Mouse (Mus musculus) forebrain, embryonic 11.5 days (tissue): ENCODE measurements around the gene Msrb1. TPM values are rescaled to one million over a fixed set of nuclear protein-coding genes. Genes with fewer than 3 reads are reported as not detected.

Experiments used
- ATAC-seq: fragments of 200-750 bp; cut with Nextera tagmentation; replicated peaks from 2 replicates; pipeline ENCODE4 v1.8.0; 2017; ENCODE audit warnings: moderate TSS enrichment; ENCODE audit not compliant: low FRiP score
- DNase-seq: peaks from one replicate; pipeline ENCODE4 v3.0.0-alpha.2; 2017; ENCODE audit warnings: low spot score
- H3K27ac ChIP-seq: fragments of 300-500 bp; sonication (generic); 2 replicates; pipeline ENCODE4 v1.5.1; 2014; ENCODE audit warnings: low read depth, low read length
- H3K27me3 ChIP-seq: fragments of 300-500 bp; sonication (generic); 2 replicates; pipeline ENCODE4 v1.6.1; 2014; ENCODE audit warnings: mild to moderate bottlenecking, low read length, mixed read lengths; ENCODE audit not compliant: control insufficient read depth, insufficient read depth
- H3K36me3 ChIP-seq: fragments of 300-500 bp; sonication (generic); 2 replicates; pipeline ENCODE4 v1.6.1; 2014; ENCODE audit warnings: mild to moderate bottlenecking, low read length, moderate library complexity, mixed read lengths; ENCODE audit not compliant: control insufficient read depth, insufficient read depth
- H3K4me1 ChIP-seq: fragments of 300-500 bp; sonication (generic); replicated peaks from 2 replicates; pipeline ENCODE4 v1.6.1; 2014; ENCODE audit warnings: low read length, mixed read lengths; ENCODE audit not compliant: control insufficient read depth, insufficient read depth
- H3K4me2 ChIP-seq: fragments of 300-500 bp; sonication (generic); 2 replicates; pipeline ENCODE4 v1.6.1; 2014; ENCODE audit warnings: low read depth, mild to moderate bottlenecking, low read length, moderate library complexity, mixed read lengths; ENCODE audit not compliant: severe bottlenecking
- H3K4me3 ChIP-seq: fragments of 300-500 bp; sonication (generic); 2 replicates; pipeline ENCODE4 v1.5.1; 2014; ENCODE audit warnings: low read depth, low read length
- H3K9ac ChIP-seq: fragments of 300-500 bp; sonication (generic); 2 replicates; pipeline ENCODE4 v1.6.1; 2014; ENCODE audit warnings: low read length
- H3K9me3 ChIP-seq: fragments of 300-500 bp; sonication (generic); 2 replicates; pipeline ENCODE4 v1.6.1; 2016; ENCODE audit warnings: low read length, mixed read lengths; ENCODE audit not compliant: control insufficient read depth
- WGBS: fragments of 180-500 bp; shearing (Covaris S2); extraction: QIAGEN DNeasy Blood & Tissue Kit; methylation state at CpG from one replicate; pipeline ENCODE4 v1.1.7; 2014; 5-methylcytosine and 5-hydroxymethylcytosine counted together
- polyA plus RNA-seq: library from polyadenylated mRNA; unstranded; fragments of >200 nt; fragmentation: Nextera tagmentation; extraction: Ambion mirVana; gene quantifications from 2 replicates; pipeline ENCODE4 v1.2.1, GENCODE M21; 2014

Msrb1 gene
- 21.3 and 21.6 TPM in 2 replicates for polyA plus RNA-seq

- Histone ChIP-seq H3K27ac (no peak within 1 kb of the TSS), H3K36me3 (no peaks in the 10 kb centered on the region), H3K27me3 (no peaks in the 10 kb centered on the region), H3K4me1 (peaks cover 9% of the 10 kb centered on the region; the same call in 1 of the 2 replicates), H3K4me3 (peak within 1 kb of the TSS; percentile 55), H3K9me3 (no peaks in the 10 kb centered on the region), H3K4me2 (peak within 1 kb of the TSS; percentile 81), H3K9ac (peak within 1 kb of the TSS; percentile 61)
- 2% methylated on average over 29 of the region's 29 CpGs for WGBS
- peak; percentile 95 for DNase-seq
- ATAC-seq = peak; percentile 97
Observed at GRCm38 (mm10) chr17:24736330-24737051, at the start of gene Msrb1. Gene Msrb1, plus strand, starts transcription at chr17:24736642.

- peak; percentile 59 for ATAC-seq
Observed at GRCm38 (mm10) chr17:24687146-24687595, 49.3 kb upstream of the Msrb1 start.

GRCm38 (mm10) chr17:24687599-24687998, 48.8 kb upstream of the Msrb1 start:
- no peak overlapping the region for H3K27ac ChIP-seq
- H3K36me3 ChIP-seq = no peaks in the 10 kb centered on the region
- H3K4me2 ChIP-seq = peak overlapping the region; percentile 44
- H3K27me3 ChIP-seq = peaks cover 32% of the 10 kb centered on the region
- no peak for DNase-seq
- no peak for ATAC-seq
- peak overlapping the region; percentile 43; the same call in 1 of the 2 replicates for H3K9ac ChIP-seq
- H3K4me1 ChIP-seq = 0 out of 2 replicates have a peak, but pooled peaks cover 7% of the 10 kb centered on the region
- 21% methylated on average over 23 of the region's 23 CpGs for WGBS
- peak overlapping the region; percentile 22; the same call in 1 of the 2 replicates for H3K4me3 ChIP-seq
- H3K9me3 ChIP-seq = no peaks in the 10 kb centered on the region

More at GRCm38 (mm10) chr17:24687146-24687595, 49.3 kb upstream of the Msrb1 start:
- Histone ChIP-seq H3K27me3 (peaks cover 32% of the 10 kb centered on the region), H3K9ac (peak overlapping the region; percentile 43; the same call in 1 of the 2 replicates), H3K4me1 (0 out of 2 replicates have a peak, but pooled peaks cover 7% of the 10 kb centered on the region), H3K4me2 (peak overlapping the region; percentile 44), H3K27ac (no peak overlapping the region), H3K9me3 (no peaks in the 10 kb centered on the region), H3K36me3 (no peaks in the 10 kb centered on the region), H3K4me3 (peak overlapping the region; percentile 22; the same call in 1 of the 2 replicates)
- 1% methylated on average over 24 of the region's 25 CpGs for WGBS
- DNase-seq = peak; percentile 74

- WGBS = 1% methylated on average over 51 of the region's 55 CpGs
Observed at GRCm38 (mm10) chr17:24689251-24690081, 47.0 kb upstream of the Msrb1 start, which contains the start of gene Syngr3. Gene Syngr3, minus strand, starts transcription at chr17:24689955.

DNA sequence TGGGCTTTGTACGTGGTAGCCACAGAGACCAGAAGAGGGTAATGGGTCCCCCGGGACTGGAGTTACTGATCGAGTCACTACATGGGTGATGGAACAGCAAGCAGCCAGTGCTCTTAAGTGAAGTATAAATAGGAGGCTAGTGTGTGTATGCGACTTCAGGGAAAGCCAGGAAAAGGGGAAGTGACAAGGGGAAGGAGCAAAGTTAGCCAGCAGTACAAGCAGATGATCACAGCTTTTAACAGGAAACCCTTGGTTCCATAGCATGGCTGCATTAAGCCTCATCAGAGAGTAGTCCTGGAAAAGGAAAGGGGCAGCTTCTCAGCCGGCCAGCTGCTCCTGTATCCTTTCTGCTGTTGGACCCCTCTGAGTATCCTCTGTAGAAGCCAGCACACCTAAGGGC, 44.1 kb upstream of the Msrb1 start:
- H3K4me2 ChIP-seq = no peak overlapping the region
- no peaks in the 10 kb centered on the region for H3K9me3 ChIP-seq
- H3K27ac ChIP-seq = no peak overlapping the region
- H3K9ac ChIP-seq = no peak overlapping the region
- H3K36me3 ChIP-seq = no peaks in the 10 kb centered on the region
- no peak overlapping the region for H3K4me3 ChIP-seq
- DNase-seq (peak; percentile 24), ATAC-seq (no peak)
- 93% methylated on average over 5 of the region's 5 CpGs for whole genome bisulfite sequencing
- H3K27me3 ChIP-seq = peaks cover 28% of the 10 kb centered on the region
- H3K4me1 ChIP-seq = peaks cover 12% of the 10 kb centered on the region; the same call in 1 of the 2 replicates

More at GRCm38 (mm10) chr17:24689251-24690081, 47.0 kb upstream of the Msrb1 start, which contains the start of gene Syngr3:
- H3K4me1 ChIP-seq = 0 out of 2 replicates have a peak, but pooled peaks cover 7% of the 10 kb centered on the region
- no peaks in the 10 kb centered on the region for H3K36me3 ChIP-seq
- peak within 1 kb of the TSS; percentile 65 for H3K4me3 ChIP-seq
- peak within 1 kb of the TSS; percentile 69 for H3K9ac ChIP-seq
- H3K9me3 ChIP-seq = no peaks in the 10 kb centered on the region
- H3K27ac ChIP-seq = no peak within 1 kb of the TSS
- H3K27me3 ChIP-seq = peaks cover 32% of the 10 kb centered on the region
- ATAC-seq = peak; percentile 38; the same call in 1 of the 2 replicates
- DNase-seq = peak; percentile 71
- peak within 1 kb of the TSS; percentile 65 for H3K4me2 ChIP-seq

DNA sequence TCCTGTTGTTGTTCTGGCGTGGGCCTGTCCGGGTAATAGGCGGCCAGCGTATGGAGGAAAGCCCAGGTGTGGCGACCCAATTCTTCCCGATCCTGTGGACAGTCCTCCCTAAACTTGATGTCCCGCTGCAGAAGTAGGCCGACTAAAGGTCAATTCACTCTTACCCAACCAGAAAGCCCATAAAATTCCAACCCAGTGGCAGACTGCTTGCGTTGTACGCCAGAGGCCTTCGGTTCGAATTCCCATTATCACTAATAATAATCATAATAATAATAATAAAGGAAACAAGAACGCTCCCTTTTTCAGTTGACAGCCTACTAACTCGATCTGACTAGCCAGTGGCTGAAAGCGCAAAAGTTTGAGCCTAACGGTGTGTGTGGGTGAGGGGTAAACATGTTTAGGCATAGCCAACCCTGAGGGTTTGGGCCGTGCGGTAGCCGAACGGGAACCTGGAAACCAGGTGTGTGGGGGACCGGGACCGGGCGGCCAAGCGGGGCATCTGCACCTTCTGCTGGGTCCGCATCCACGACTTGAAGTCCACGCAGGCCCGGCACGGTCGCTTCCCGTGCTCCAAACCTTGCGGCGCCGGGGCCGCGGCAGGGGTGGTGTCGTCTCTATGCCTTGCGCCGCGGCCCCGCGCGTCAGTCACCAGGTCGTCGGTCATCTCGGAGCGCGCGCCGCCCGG, 41.0 kb upstream of the Msrb1 start:
- ATAC-seq (peak; percentile 57), DNase-seq (no peak)
- peaks cover 6% of the 10 kb centered on the region; the same call in 1 of the 2 replicates for H3K27me3 ChIP-seq
- H3K4me2 ChIP-seq = peak overlapping the region; percentile 70
- H3K9me3 ChIP-seq = no peaks in the 10 kb centered on the region
- peak overlapping the region; percentile 80 for H3K4me3 ChIP-seq
- H3K4me1 ChIP-seq = peaks cover 10% of the 10 kb centered on the region
- H3K36me3 ChIP-seq = peaks cover 3% of the 10 kb centered on the region; the same call in 1 of the 2 replicates
- peak overlapping the region; percentile 94 for H3K9ac ChIP-seq
- peak overlapping the region; percentile 71 for H3K27ac ChIP-seq
- 6% methylated on average over 51 of the region's 51 CpGs for WGBS

DNA sequence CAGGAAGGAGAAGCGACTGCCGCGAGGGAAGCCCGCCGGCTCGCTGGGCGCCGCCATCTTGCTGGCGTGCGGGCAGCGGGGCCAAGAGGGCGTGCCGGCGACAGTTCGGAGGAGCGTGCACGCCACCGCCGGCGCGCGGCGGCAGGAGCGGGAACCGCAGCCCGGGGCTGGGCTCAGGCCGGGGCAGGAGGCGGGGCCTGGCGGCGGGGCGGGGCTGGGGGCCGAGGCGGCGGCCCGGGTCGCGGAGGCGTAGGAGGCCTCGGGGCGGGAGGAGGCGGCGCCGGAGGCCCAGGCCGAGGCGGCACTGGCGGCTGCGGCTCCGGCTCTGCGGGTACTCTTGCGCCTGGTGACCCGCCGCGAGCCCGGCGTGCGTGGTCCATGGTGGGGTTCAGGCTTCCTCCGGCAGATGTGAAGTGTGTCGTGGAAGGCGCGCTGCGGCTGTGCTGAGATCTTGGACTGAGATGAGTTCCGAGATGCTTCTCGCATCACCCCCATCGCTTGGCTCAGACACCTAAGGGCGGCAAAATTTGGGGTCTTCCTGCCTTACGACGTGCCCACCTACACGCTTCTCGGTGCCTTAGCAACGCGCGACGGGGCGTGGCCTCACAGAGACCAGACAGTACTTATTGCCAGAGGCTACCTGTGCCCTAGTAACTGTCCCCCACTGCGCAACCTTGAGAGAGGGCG, 40.3 kb upstream of the Msrb1 start, which contains the start of the genes Gfer and Noxo1:
Gfer (minus strand) TSS at position 146 of the 687 bp plus-strand sequence.
Noxo1 (plus strand) TSS at position 224 of the 687 bp plus-strand sequence.
- under 1% methylated on average over 75 of the region's 76 CpGs for WGBS
- DNase-seq = peak; percentile 95
- peak within 1 kb of the TSS; percentile 71 for H3K27ac ChIP-seq

More for the DNA sequence above, 40.3 kb upstream of the Msrb1 start, which contains the start of the genes Gfer and Noxo1:
- Histone ChIP-seq H3K9me3 (no peaks in the 10 kb centered on the region), H3K36me3 (peaks cover 6% of the 10 kb centered on the region; the same call in 1 of the 2 replicates), H3K9ac (peak within 1 kb of the TSS; percentile 94), H3K4me2 (peak within 1 kb of the TSS; percentile 70), H3K4me3 (peak within 1 kb of the TSS; percentile 80), H3K27me3 (0 out of 2 replicates have a peak, but pooled peaks cover under 1% of the 10 kb centered on the region), H3K4me1 (peaks cover 10% of the 10 kb centered on the region)
- ATAC-seq = peak; percentile 95
